In the genomic region with DNA sequence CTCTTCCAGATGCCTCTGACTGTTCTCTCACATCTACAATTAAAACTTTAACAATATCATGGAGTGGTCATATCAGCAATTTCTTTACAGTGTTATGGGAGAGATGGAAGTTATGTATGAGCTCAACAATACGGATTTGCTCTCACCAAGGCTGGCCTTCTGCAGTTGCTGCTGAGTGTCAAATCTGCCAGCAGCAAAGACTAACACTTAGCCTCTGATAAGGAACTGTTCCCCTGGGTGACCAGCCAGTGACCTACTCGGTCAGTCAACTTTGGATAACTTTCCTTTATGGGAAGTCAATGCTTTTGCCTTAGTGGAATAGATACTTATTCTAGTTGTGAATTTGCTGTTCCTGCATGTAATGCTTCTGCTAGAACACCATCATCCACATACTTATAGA, we compare ENCODE assay signal across 21 mouse cellular contexts.
"Had no signal": no experiment of that assay in that cellular context is flagged by ENCODE, and none has a peak within 500 bp of the region (broad histone marks: within the 10 kb centered on the region; RNA-seq: fewer than 3 reads in every experiment).

No protein-coding gene starts in this region.

- H3K36me3 ChIP-seq: limb, embryonic 10.5 days; limb, embryonic 13.5 days; liver, embryonic 12.5 days; liver, embryonic 15.5 days; lung, embryonic 15.5 days; midbrain, embryonic 10.5 days; midbrain, embryonic 13.5 days; neural tube, embryonic 13.5 days had no signal

- ATAC-seq: liver, embryonic 12.5 days; midbrain, embryonic 13.5 days; midbrain, embryonic 16.5 days had no signal

- H3K4me3 ChIP-seq: layer of hippocampus, adult 2 months; limb, embryonic 10.5 days; limb, embryonic 13.5 days; liver, embryonic 12.5 days; liver, embryonic 15.5 days; lung, embryonic 15.5 days; megakaryocyte, embryonic 14.5 days; midbrain, embryonic 10.5 days; midbrain, embryonic 13.5 days; myocyte; neural tube, embryonic 13.5 days had no signal

- H3K27me3 ChIP-seq: limb, embryonic 13.5 days; lung, embryonic 15.5 days; midbrain, embryonic 13.5 days; neural tube, embryonic 13.5 days had no signal

- H3K9ac ChIP-seq: limb, embryonic 13.5 days; liver, embryonic 12.5 days; liver, embryonic 15.5 days; lung, embryonic 15.5 days; midbrain, embryonic 13.5 days; neural tube, embryonic 13.5 days had no signal

- H3K9me3 ChIP-seq: limb, embryonic 10.5 days; limb, embryonic 13.5 days; liver, embryonic 12.5 days; liver, embryonic 15.5 days; lung, embryonic 15.5 days; megakaryocyte, embryonic 14.5 days; midbrain, embryonic 10.5 days; midbrain, embryonic 13.5 days; neural tube, embryonic 13.5 days had no signal

- H3K4me2 ChIP-seq: limb, embryonic 13.5 days; liver, embryonic 12.5 days; liver, embryonic 15.5 days; lung, embryonic 15.5 days; midbrain, embryonic 13.5 days; neural tube, embryonic 13.5 days had no signal

- H3K27ac ChIP-seq: kidney, postnatal 0 days; layer of hippocampus, adult 2 months; limb, embryonic 10.5 days; limb, embryonic 13.5 days; liver, embryonic 12.5 days; liver, embryonic 15.5 days; lung, embryonic 15.5 days; midbrain, embryonic 10.5 days; midbrain, embryonic 13.5 days; neural tube, embryonic 13.5 days; stomach, postnatal 0 days had no signal

- DNase-seq: kidney, postnatal 25 days; liver; lung, adult 18-20 months; lung, postnatal 10 days; lung, postnatal 36 days; thymus, adult 18-20 months; thymus, postnatal 36 days had no signal
